Mouse (Mus musculus) gastrocnemius, adult 18-20 months (tissue): ENCODE measurements around the gene Icam4. TPM values are rescaled to one million over a fixed set of nuclear protein-coding genes. Genes with fewer than 3 reads are reported as not detected.
A peak's percentile ranks its signal among the peaks of the same experiment; 100 is the strongest.
"Not testable (repeated sequence)": the region's sequence is repeated elsewhere in the genome, so short reads cannot be mapped to it uniquely, and the experiment has no call there.

Experiments
- DNase-seq: peaks from one replicate; pipeline ENCODE4 v3.0.0; 2021; ENCODE audit warnings: low spot score
- total RNA-seq, 2 experiments: library from RNA; stranded (reverse); gene quantifications; 2 replicates each; pipeline ENCODE4 v1.2.3; 2021

The Icam4 gene
- total RNA-seq, 2 experiments from 2014 or later: 1.4 to 2.8 TPM

DNA sequence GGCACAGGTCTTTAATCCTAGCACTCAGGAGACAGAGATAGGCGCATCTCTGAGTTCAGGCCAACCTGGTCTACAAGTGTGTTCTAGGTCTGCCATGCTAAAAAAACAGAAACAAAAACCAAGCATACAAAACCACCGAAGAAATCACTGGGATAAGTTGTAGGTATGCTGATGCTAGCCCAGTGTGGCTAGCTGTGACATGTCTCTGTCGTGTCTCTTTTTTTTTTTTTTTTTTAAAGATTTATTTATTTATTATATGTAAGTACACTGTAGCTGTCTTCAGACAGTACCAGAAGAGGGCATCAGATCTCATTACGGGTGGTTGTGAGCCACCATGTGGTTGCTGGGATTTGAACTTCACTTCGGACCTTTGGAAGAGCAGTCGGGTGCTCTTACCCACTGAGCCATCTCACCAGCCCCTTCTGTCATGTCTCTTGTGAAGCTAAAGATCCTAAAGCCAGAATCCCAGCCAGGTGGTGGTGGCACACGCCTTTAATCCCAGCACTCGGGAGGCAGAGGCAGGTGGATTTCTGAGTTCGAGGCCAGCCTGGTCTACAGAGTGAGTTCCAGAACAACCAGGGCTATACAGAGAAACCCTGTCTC is 18.1 kb upstream of the Icam4 start:
- DNase-seq: not testable (repeated sequence)

- DNase-seq: no peak
Observed at GRCm38 (mm10) chr9:21011846-21012312, 17.3 kb upstream of the Icam4 start.

GRCm38 (mm10) chr9:21012368-21012767 is 16.8 kb upstream of the Icam4 start:
- no peak for DNase-seq

GRCm38 (mm10) chr9:21014691-21015570 is 14.2 kb upstream of the Icam4 start:
- peak; percentile 45 for DNase-seq

GRCm38 (mm10) chr9:21015571-21016130 is 13.5 kb upstream of the Icam4 start, which contains the start of gene Icam1:
Icam1 (plus strand) TSS chr9:21015985.
- DNase-seq: peak; percentile 47

DNA sequence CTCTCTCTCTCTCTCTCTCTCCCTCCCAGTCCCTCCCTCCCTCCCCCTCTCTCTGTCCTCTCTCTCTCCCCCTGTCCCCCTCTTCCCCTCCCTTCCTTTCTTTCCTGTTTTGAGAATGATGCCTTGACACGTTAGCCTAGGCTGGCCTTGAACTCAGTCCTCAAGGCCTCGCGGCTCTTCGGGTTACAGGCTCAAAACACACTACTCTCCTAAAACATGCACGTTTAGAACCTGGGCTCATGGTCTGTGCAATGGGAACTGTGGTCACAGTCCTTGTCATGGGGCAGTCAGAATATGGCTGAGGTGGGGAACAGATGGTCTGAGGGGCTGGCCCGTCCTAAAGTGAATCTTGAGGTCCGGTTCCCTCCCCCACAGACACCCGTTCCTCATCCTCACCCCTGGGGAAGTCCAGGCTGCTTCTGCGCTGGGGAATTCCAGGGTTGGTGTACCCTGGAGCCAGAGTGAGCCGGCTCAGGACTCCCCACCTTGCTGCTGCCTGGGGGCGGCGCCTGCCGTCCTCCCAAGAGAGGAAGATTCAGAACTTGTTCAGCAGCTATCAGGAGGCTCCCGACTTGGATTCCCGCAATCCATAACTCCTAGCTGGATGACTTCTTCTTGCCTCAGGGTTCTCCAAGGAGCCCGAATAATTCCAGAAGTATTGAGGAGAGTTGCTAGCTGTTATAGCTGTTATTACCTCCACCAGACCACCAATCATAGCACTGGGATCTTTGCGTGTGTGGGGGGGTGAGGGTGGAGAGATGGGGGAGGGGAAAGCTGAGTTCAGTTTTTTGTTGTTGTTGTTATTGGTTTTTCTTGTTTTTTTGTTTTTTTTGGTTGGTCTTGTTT is 12.6 kb upstream of the Icam4 start:
- no peak for DNase-seq

GRCm38 (mm10) chr9:21017177-21017575 is 12.0 kb upstream of the Icam4 start:
- no peak for DNase-seq

GRCm38 (mm10) chr9:21018600-21018999 is 10.6 kb upstream of the Icam4 start:
- no peak for DNase-seq

DNA sequence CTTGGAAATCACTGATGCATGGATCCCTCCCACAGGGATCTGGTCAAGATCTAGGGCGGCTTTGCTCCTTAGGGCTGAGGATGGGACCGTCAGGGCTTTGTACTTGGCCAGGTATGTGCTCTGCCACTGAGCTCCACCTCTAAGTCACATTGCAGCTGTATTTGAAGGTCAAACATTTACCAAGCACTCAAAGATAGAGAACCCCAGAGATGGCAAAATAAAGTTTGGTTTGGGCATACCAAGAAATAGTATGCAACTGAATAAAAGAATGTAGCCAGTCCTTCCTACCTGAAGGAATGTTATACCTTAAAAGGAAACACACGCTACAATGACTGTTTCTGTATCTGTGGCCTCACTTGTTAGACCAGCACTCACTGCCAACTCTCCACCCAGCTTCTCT is 7.8 kb upstream of the Icam4 start:
- no peak for DNase-seq

- DNase-seq: no peak
Observed at GRCm38 (mm10) chr9:21022288-21022687, 6.9 kb upstream of the Icam4 start.

DNA sequence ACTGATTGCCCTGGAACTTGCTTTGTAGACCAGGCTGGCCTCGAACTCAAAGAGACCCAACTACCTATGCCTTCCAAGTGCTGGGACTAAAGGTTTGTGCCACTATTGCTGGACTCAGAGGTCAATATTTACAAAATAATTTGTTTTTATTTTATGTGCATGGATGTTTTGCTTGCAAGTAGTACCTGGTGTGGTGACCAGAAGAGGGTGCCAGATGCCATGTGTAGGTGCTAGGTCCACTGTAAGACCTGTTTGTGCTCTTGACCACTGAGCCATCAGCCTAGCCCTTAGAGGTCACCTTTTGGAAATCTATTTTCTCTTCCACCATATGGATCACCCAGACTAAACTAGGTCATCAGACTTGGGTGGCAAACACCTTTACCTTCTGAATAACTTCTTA is 6.4 kb upstream of the Icam4 start:
- no peak for DNase-seq

DNA sequence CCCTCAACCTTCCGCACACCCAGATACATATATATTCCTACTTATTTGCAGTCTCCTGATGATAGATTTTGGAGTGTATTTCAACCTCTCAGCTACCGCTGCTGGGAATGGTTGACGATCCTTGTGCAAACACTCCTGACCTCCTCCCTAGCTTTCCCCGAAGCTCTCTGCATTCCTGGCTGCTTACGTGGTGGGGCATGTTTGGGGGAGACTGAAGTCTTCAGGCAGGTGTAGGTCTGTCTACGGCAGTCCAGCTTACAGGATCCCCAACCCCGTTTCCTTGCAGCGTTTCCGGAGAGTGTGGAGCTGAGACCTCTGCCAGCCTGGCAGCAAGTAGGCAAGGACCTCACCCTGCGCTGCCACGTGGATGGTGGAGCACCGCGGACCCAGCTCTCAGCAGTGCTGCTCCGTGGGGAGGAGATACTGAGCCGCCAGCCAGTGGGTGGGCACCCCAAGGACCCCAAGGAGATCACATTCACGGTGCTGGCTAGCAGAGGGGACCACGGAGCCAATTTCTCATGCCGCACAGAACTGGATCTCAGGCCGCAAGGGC is 3.8 kb upstream of the Icam4 start:
- no peak for DNase-seq

- no peak for DNase-seq
Observed at GRCm38 (mm10) chr9:21026849-21027248, 2.3 kb upstream of the Icam4 start.

GRCm38 (mm10) chr9:21027774-21028290 is 1.3 kb upstream of the Icam4 start:
- no peak for DNase-seq

GRCm38 (mm10) chr9:21028560-21029110 is 538 bp upstream of the Icam4 start:
- DNase-seq: no peak

GRCm38 (mm10) chr9:21030055-21030600 is 955 bp downstream of the Icam4 start:
- no peak for DNase-seq

- DNase-seq: peak; percentile 94
Observed at GRCm38 (mm10) chr9:21030781-21031250, 1.6 kb downstream of the Icam4 start.

- DNase-seq: peak; percentile 69
Observed at GRCm38 (mm10) chr9:21031251-21031895, 2.2 kb downstream of the Icam4 start.

GRCm38 (mm10) chr9:21031896-21032351 is 2.8 kb downstream of the Icam4 start, which contains the start of gene Icam5:
Icam5 (plus strand) TSS chr9:21032073.
- DNase-seq: no peak
